Mouse (Mus musculus): ENCODE measurements around the gene Stag1. TPM values are rescaled to one million over a fixed set of nuclear protein-coding genes. Genes with fewer than 3 reads are reported as not detected.
"Not testable (repeated sequence)": the region's sequence is repeated elsewhere in the genome, so short reads cannot be mapped to it uniquely, and the experiment has no call there.

The Stag1 gene
- polyA plus RNA-seq, 1 experiment from 2014 or later = 48.2 TPM

GRCm38 (mm10) chr9:100736646-100737031 lies 139.0 kb downstream of the Stag1 start:
- Histone ChIP-seq H3K4me1 (ENCODE audit: control insufficient read depth, insufficient read depth, low read length) (no peaks in the 10 kb centered on the region), H3K27ac (ENCODE audit: low read depth, low read length) (no peak overlapping the region), H3K9ac (replicated peaks; ENCODE audit: low read depth, low read length) (no peak overlapping the region), H3K4me2 (ENCODE audit: low read depth, low read length) (no peak overlapping the region), H3K4me3 (ENCODE audit: low read depth, low read length) (no peak overlapping the region), H3K36me3 (ENCODE audit: control insufficient read depth, insufficient read depth, low read length) (no peaks in the 10 kb centered on the region), H3K9me3 (ENCODE audit: control insufficient read depth, low read length) (no peaks in the 10 kb centered on the region), H3K27me3 (ENCODE audit: control insufficient read depth, insufficient read depth, low read length) (no peaks in the 10 kb centered on the region)
- no peak for ATAC-seq (ENCODE audit: low read depth)

GRCm38 (mm10) chr9:100777238-100777637 lies 179.6 kb downstream of the Stag1 start:
- not testable (repeated sequence) for H3K9me3 ChIP-seq (ENCODE audit: control insufficient read depth, low read length); H3K4me3 ChIP-seq (ENCODE audit: low read depth, low read length); H3K4me2 ChIP-seq (ENCODE audit: low read depth, low read length); ATAC-seq (ENCODE audit: low read depth); H3K9ac ChIP-seq (replicated peaks; ENCODE audit: low read depth, low read length); H3K36me3 ChIP-seq (ENCODE audit: control insufficient read depth, insufficient read depth, low read length); H3K4me1 ChIP-seq (ENCODE audit: control insufficient read depth, insufficient read depth, low read length); H3K27me3 ChIP-seq (ENCODE audit: control insufficient read depth, insufficient read depth, low read length); H3K27ac ChIP-seq (ENCODE audit: low read depth, low read length)
- 86% methylated on average over 2 of the region's 2 CpGs for WGBS

- H3K9ac ChIP-seq (replicated peaks; ENCODE audit: low read depth, low read length) = no peak overlapping the region
- no peak for ATAC-seq (ENCODE audit: low read depth)
- H3K36me3 ChIP-seq (ENCODE audit: control insufficient read depth, insufficient read depth, low read length) = no peaks in the 10 kb centered on the region
- no peak overlapping the region for H3K4me3 ChIP-seq (ENCODE audit: low read depth, low read length)
- no peak overlapping the region for H3K27ac ChIP-seq (ENCODE audit: low read depth, low read length)
- no peaks in the 10 kb centered on the region for H3K9me3 ChIP-seq (ENCODE audit: control insufficient read depth, low read length)
- no peaks in the 10 kb centered on the region for H3K4me1 ChIP-seq (ENCODE audit: control insufficient read depth, insufficient read depth, low read length)
- WGBS = 93% methylated on average over 4 of the region's 4 CpGs
- H3K27me3 ChIP-seq (ENCODE audit: control insufficient read depth, insufficient read depth, low read length) = no peaks in the 10 kb centered on the region
- no peak overlapping the region for H3K4me2 ChIP-seq (ENCODE audit: low read depth, low read length)
These were observed 268.4 kb downstream of the Stag1 start for GRCm38 (mm10) chr9:100865984-100866383.

- H3K9me3 ChIP-seq (ENCODE audit: control insufficient read depth, low read length) = no peaks in the 10 kb centered on the region
- no peak overlapping the region for H3K4me3 ChIP-seq (ENCODE audit: low read depth, low read length)
- no peaks in the 10 kb centered on the region for H3K36me3 ChIP-seq (ENCODE audit: control insufficient read depth, insufficient read depth, low read length)
- ATAC-seq (ENCODE audit: low read depth) = no peak
- no peak overlapping the region for H3K9ac ChIP-seq (replicated peaks; ENCODE audit: low read depth, low read length)
- H3K4me1 ChIP-seq (ENCODE audit: control insufficient read depth, insufficient read depth, low read length) = no peaks in the 10 kb centered on the region
- no peaks in the 10 kb centered on the region for H3K27me3 ChIP-seq (ENCODE audit: control insufficient read depth, insufficient read depth, low read length)
- H3K27ac ChIP-seq (ENCODE audit: low read depth, low read length) = no peak overlapping the region
- no peak overlapping the region for H3K4me2 ChIP-seq (ENCODE audit: low read depth, low read length)
These were observed 272.0 kb downstream of the Stag1 start for GRCm38 (mm10) chr9:100869635-100870034.

GRCm38 (mm10) chr9:100896111-100896510 lies 298.5 kb downstream of the Stag1 start:
- no peaks in the 10 kb centered on the region for H3K36me3 ChIP-seq (ENCODE audit: control insufficient read depth, insufficient read depth, low read length)
- H3K4me2 ChIP-seq (ENCODE audit: low read depth, low read length) = no peak overlapping the region
- 100% methylated on average over 1 of the region's 1 CpGs for WGBS
- no peaks in the 10 kb centered on the region for H3K4me1 ChIP-seq (ENCODE audit: control insufficient read depth, insufficient read depth, low read length)
- no peak for ATAC-seq (ENCODE audit: low read depth)
- H3K9ac ChIP-seq (replicated peaks; ENCODE audit: low read depth, low read length) = no peak overlapping the region
- no peaks in the 10 kb centered on the region for H3K9me3 ChIP-seq (ENCODE audit: control insufficient read depth, low read length)
- no peak overlapping the region for H3K4me3 ChIP-seq (ENCODE audit: low read depth, low read length)
- H3K27me3 ChIP-seq (ENCODE audit: control insufficient read depth, insufficient read depth, low read length) = no peaks in the 10 kb centered on the region
- no peak overlapping the region for H3K27ac ChIP-seq (ENCODE audit: low read depth, low read length)

GRCm38 (mm10) chr9:100898042-100898441 lies 300.4 kb downstream of the Stag1 start:
- H3K4me1 ChIP-seq (ENCODE audit: control insufficient read depth, insufficient read depth, low read length) = no peaks in the 10 kb centered on the region
- no peaks in the 10 kb centered on the region for H3K27me3 ChIP-seq (ENCODE audit: control insufficient read depth, insufficient read depth, low read length)
- H3K9me3 ChIP-seq (ENCODE audit: control insufficient read depth, low read length) = no peaks in the 10 kb centered on the region
- H3K27ac ChIP-seq (ENCODE audit: low read depth, low read length) = no peak overlapping the region
- no peak overlapping the region for H3K4me2 ChIP-seq (ENCODE audit: low read depth, low read length)
- 94% methylated on average over 4 of the region's 4 CpGs for WGBS
- H3K4me3 ChIP-seq (ENCODE audit: low read depth, low read length) = no peak overlapping the region
- no peak for ATAC-seq (ENCODE audit: low read depth)
- H3K36me3 ChIP-seq (ENCODE audit: control insufficient read depth, insufficient read depth, low read length) = no peaks in the 10 kb centered on the region
- no peak overlapping the region for H3K9ac ChIP-seq (replicated peaks; ENCODE audit: low read depth, low read length)

- Histone ChIP-seq H3K27me3 (ENCODE audit: control insufficient read depth, insufficient read depth, low read length) (no peaks in the 10 kb centered on the region), H3K9ac (replicated peaks; ENCODE audit: low read depth, low read length) (no peak overlapping the region), H3K4me3 (ENCODE audit: low read depth, low read length) (no peak overlapping the region), H3K9me3 (ENCODE audit: control insufficient read depth, low read length) (no peaks in the 10 kb centered on the region), H3K4me1 (ENCODE audit: control insufficient read depth, insufficient read depth, low read length) (no peaks in the 10 kb centered on the region), H3K4me2 (ENCODE audit: low read depth, low read length) (no peak overlapping the region), H3K27ac (ENCODE audit: low read depth, low read length) (no peak overlapping the region), H3K36me3 (ENCODE audit: control insufficient read depth, insufficient read depth, low read length) (peaks cover 9% of the 10 kb centered on the region; the same call in 1 of the 2 replicates)
- ATAC-seq (ENCODE audit: low read depth) = no peak
These were observed 312.8 kb downstream of the Stag1 start for GRCm38 (mm10) chr9:100910352-100910751.

- Histone ChIP-seq H3K4me1 (ENCODE audit: control insufficient read depth, insufficient read depth, low read length) (no peaks in the 10 kb centered on the region), H3K4me3 (ENCODE audit: low read depth, low read length) (no peak overlapping the region), H3K36me3 (ENCODE audit: control insufficient read depth, insufficient read depth, low read length) (no peaks in the 10 kb centered on the region), H3K27ac (ENCODE audit: low read depth, low read length) (no peak overlapping the region), H3K4me2 (ENCODE audit: low read depth, low read length) (no peak overlapping the region), H3K27me3 (ENCODE audit: control insufficient read depth, insufficient read depth, low read length) (no peaks in the 10 kb centered on the region), H3K9me3 (ENCODE audit: control insufficient read depth, low read length) (no peaks in the 10 kb centered on the region), H3K9ac (replicated peaks; ENCODE audit: low read depth, low read length) (no peak overlapping the region)
- ATAC-seq (ENCODE audit: low read depth) = no peak
- WGBS = 54% methylated on average over 2 of the region's 2 CpGs
These were observed 319.5 kb downstream of the Stag1 start for GRCm38 (mm10) chr9:100917111-100917510.

GRCm38 (mm10) chr9:100926629-100927028 lies 329.0 kb downstream of the Stag1 start:
- Histone ChIP-seq H3K4me2 (ENCODE audit: low read depth, low read length) (no peak overlapping the region), H3K36me3 (ENCODE audit: control insufficient read depth, insufficient read depth, low read length) (no peaks in the 10 kb centered on the region), H3K27ac (ENCODE audit: low read depth, low read length) (no peak overlapping the region), H3K4me1 (ENCODE audit: control insufficient read depth, insufficient read depth, low read length) (no peaks in the 10 kb centered on the region), H3K27me3 (ENCODE audit: control insufficient read depth, insufficient read depth, low read length) (no peaks in the 10 kb centered on the region), H3K9me3 (ENCODE audit: control insufficient read depth, low read length) (no peaks in the 10 kb centered on the region), H3K4me3 (ENCODE audit: low read depth, low read length) (no peak overlapping the region), H3K9ac (replicated peaks; ENCODE audit: low read depth, low read length) (no peak overlapping the region)
- 99% methylated on average over 4 of the region's 4 CpGs for WGBS
- no peak for ATAC-seq (ENCODE audit: low read depth)

GRCm38 (mm10) chr9:100942042-100942441 lies 344.4 kb downstream of the Stag1 start:
- no peak overlapping the region for H3K27ac ChIP-seq (ENCODE audit: low read depth, low read length)
- 54% methylated on average over 2 of the region's 2 CpGs for WGBS
- peaks cover 3% of the 10 kb centered on the region; the same call in 1 of the 2 replicates for H3K36me3 ChIP-seq (ENCODE audit: control insufficient read depth, insufficient read depth, low read length)
- ATAC-seq (ENCODE audit: low read depth) = no peak
- no peaks in the 10 kb centered on the region for H3K4me1 ChIP-seq (ENCODE audit: control insufficient read depth, insufficient read depth, low read length)
- no peak overlapping the region for H3K4me2 ChIP-seq (ENCODE audit: low read depth, low read length)
- H3K9me3 ChIP-seq (ENCODE audit: control insufficient read depth, low read length) = no peaks in the 10 kb centered on the region
- H3K27me3 ChIP-seq (ENCODE audit: control insufficient read depth, insufficient read depth, low read length) = no peaks in the 10 kb centered on the region
- H3K9ac ChIP-seq (replicated peaks; ENCODE audit: low read depth, low read length) = no peak overlapping the region
- no peak overlapping the region for H3K4me3 ChIP-seq (ENCODE audit: low read depth, low read length)

Data from neural tube, embryonic 14.5 days (tissue).